Comparison of ENCODE assay signal across 22 mouse cellular contexts in genomic region chr9:71270205-71270604, GRCm38 (mm10).
"Had no signal": no experiment of that assay in that cellular context is flagged by ENCODE, and none has a peak within 500 bp of the region (broad histone marks: within the 10 kb centered on the region; RNA-seq: fewer than 3 reads in every experiment).

No protein-coding gene starts in this region.

- H3K4me3 ChIP-seq: limb, embryonic 12.5 days; limb, embryonic 15.5 days; midbrain, embryonic 12.5 days; midbrain, embryonic 15.5 days; neural tube, embryonic 12.5 days; neural tube, embryonic 15.5 days; stomach, embryonic 15.5 days had no signal

- H3K4me1 ChIP-seq: limb, embryonic 12.5 days; limb, embryonic 15.5 days; midbrain, embryonic 12.5 days; midbrain, embryonic 15.5 days; neural tube, embryonic 12.5 days; neural tube, embryonic 15.5 days; stomach, embryonic 15.5 days had no signal

- H3K9me3 ChIP-seq: limb, embryonic 12.5 days; limb, embryonic 15.5 days; midbrain, embryonic 12.5 days; midbrain, embryonic 15.5 days; neural tube, embryonic 12.5 days; neural tube, embryonic 15.5 days; stomach, embryonic 15.5 days had no signal

- H3K27me3 ChIP-seq: midbrain, embryonic 12.5 days; midbrain, embryonic 15.5 days; neural tube, embryonic 12.5 days; neural tube, embryonic 15.5 days; stomach, embryonic 15.5 days had no signal

- DNase-seq: kidney, postnatal 14 days; kidney, postnatal 4 days; left cerebral cortex, postnatal 4 days; liver, postnatal 0 days; right cerebral cortex, adult 18-20 months; right cerebral cortex, postnatal 14 days; spleen, adult 18-20 months; thymus, adult 2 months; thymus, postnatal 14 days; thymus, postnatal 4 days had no signal

- H3K9ac ChIP-seq: limb, embryonic 12.5 days; limb, embryonic 15.5 days; liver, embryonic 14.5 days; liver, postnatal 0 days; midbrain, embryonic 12.5 days; midbrain, embryonic 15.5 days; neural tube, embryonic 12.5 days; neural tube, embryonic 15.5 days; stomach, embryonic 15.5 days had no signal

- H3K4me2 ChIP-seq: limb, embryonic 12.5 days; limb, embryonic 15.5 days; liver, embryonic 11.5 days; midbrain, embryonic 12.5 days; midbrain, embryonic 15.5 days; neural tube, embryonic 12.5 days; neural tube, embryonic 15.5 days; stomach, embryonic 15.5 days had no signal

- H3K27ac ChIP-seq: limb, embryonic 12.5 days; limb, embryonic 15.5 days; liver, embryonic 14.5 days; macrophage; midbrain, embryonic 12.5 days; midbrain, embryonic 15.5 days; neural tube, embryonic 12.5 days; neural tube, embryonic 15.5 days; stomach, embryonic 15.5 days had no signal

- H3K36me3 ChIP-seq: limb, embryonic 12.5 days; limb, embryonic 15.5 days; midbrain, embryonic 12.5 days; midbrain, embryonic 15.5 days; neural tube, embryonic 12.5 days; neural tube, embryonic 15.5 days; stomach, embryonic 15.5 days had no signal

- ATAC-seq: inflammation-experienced regulatory T-cells, adult 6 months; liver, postnatal 0 days; lung, postnatal 0 days; midbrain, embryonic 15.5 days had no signal
